Mouse (Mus musculus) CD4-positive, CD25-positive, alpha-beta regulatory T cell, adult 2 months (primary cell): ENCODE results near the gene Tln2.

Source experiments
- DNase-seq: peaks from one replicate; pipeline ENCODE4 v3.0.0-alpha.2; 2012; ENCODE audit warnings: low read depth, low spot score

Gene Tln2

DNA sequence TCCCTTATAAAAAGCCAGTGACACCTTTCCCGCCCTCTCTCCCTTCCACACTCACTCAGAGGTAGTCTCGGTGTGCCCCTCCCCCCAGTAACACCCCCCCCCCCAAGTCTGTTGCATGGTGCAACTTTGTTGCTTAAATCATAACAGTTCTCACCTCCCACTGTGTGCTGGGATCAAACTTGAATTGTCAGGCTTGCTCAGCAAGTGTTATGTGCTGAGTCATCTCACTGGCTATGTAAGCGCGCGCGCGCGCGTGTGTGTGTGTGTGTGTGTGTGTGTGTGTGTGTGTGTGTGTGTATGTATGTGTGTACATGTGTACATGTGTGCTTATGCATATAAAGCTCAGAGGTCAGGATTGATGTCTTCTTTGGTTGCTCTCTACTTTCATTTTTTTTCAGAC is 350.1 kb downstream of the Tln2 start:
- DNase-seq = no peak

DNA sequence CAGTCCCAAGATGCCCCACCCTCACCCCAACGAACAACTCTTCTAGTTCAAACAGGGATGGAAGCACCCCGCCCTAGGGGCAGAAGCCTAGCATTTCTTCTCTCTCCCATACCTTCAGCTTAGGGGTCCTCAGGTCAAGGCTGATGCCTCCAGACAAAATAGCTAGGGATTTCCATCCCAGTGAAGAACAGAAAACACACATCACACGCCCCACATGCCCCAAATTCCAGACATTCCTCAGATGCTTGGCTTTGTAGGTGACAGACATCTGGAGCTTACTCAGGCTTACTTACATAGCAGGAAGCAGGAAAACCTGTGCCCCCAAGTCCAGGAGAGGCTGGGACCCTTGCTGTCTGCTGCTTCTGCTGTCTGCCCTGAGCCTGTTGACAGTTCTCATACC is 351.1 kb downstream of the Tln2 start:
- DNase-seq = no peak

GRCm38 (mm10) chr9:67205175-67205574 is 354.3 kb downstream of the Tln2 start:
- DNase-seq = no peak

GRCm38 (mm10) chr9:67196609-67197008 is 362.9 kb downstream of the Tln2 start:
- DNase-seq = no peak

- DNase-seq = no peak
These were observed 364.2 kb downstream of the Tln2 start for GRCm38 (mm10) chr9:67195306-67195705.

GRCm38 (mm10) chr9:67191488-67192331 is 367.8 kb downstream of the Tln2 start:
- DNase-seq = no peak

- DNase-seq = no peak
These were observed 371.8 kb downstream of the Tln2 start for GRCm38 (mm10) chr9:67187686-67188085.

DNA sequence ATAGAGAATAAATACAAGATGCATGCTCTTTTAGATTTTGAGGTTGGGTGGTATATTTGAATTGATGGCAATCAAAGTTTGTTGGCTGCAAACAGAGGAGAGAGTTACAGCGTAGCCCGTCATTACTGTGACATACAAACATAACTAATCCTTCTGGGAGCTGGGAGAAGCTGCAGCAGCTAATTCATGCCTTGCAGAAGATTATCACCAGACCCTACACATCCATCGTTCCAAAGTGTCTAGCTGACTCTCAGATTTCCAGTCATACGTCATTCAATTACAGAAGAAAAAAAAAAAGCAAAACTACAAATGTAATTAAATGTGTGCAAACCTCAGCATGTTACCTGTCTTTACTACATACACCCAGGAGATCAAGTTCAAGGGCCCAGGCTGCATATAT is 372.3 kb downstream of the Tln2 start:
- DNase-seq = no peak

DNA sequence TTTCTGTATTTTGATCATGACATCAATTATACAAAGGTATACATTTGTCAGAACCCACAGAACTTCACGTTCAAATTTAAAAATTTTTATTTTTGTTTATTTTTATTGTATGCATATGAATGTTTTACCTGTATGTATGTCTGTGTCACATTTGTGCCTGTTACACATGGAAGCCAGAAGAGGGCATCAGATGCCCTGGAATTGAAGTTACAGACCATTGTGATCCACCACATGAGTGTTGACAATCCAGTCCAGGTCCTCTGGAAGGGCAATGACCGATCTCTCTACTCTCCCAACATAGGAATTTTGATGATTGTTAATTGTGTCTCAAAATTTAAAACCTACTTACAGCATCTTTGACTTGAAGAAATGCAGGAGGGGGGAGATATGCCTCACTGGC is 374.9 kb downstream of the Tln2 start:
- DNase-seq = no peak

GRCm38 (mm10) chr9:67183520-67183919 is 376.0 kb downstream of the Tln2 start:
- DNase-seq = no peak

DNA sequence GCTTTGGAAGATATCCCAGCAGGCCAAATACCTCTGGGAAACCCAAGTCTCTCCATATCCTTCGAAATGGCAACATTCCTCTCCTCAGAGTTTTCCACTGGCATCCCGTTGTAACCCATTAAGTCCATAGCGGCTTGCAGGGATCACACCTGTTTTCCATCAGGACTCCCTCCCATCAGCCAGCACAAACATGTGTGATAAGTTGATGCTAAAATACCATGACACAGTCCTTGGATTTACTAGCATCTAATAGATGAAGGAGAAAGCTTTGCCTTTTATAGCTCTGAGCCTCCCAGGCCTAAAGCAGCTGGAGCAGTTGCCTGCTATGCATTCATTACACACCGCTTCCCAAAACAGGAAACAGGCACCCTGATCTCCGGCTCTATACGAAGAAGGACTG is 377.5 kb downstream of the Tln2 start:
- no peak for DNase-seq

DNA sequence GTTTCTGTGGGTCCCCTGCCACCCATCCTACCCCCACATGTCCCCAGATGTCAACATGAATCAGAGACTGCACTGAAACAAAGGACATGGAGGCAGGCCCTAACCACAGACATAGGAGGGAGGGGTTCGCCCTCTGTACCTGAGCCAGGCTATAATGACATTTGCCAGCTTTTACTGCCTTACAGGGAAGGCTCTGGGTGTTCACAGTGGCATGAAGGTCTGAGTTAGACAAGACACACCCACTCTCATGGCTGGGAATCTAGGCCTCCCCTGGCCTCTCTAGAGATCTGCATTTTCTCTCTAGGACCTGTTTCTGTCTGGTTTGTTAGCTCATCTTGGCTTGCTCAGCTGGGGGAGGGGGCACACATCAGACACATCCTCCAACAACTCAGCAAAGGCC is 380.8 kb downstream of the Tln2 start:
- no peak for DNase-seq

- no peak for DNase-seq
These were observed 381.3 kb downstream of the Tln2 start for GRCm38 (mm10) chr9:67178203-67178602.

- DNase-seq = no peak
These were observed 383.4 kb downstream of the Tln2 start for GRCm38 (mm10) chr9:67176073-67176472.

GRCm38 (mm10) chr9:67173816-67174215 is 385.7 kb downstream of the Tln2 start:
- no peak for DNase-seq

DNA sequence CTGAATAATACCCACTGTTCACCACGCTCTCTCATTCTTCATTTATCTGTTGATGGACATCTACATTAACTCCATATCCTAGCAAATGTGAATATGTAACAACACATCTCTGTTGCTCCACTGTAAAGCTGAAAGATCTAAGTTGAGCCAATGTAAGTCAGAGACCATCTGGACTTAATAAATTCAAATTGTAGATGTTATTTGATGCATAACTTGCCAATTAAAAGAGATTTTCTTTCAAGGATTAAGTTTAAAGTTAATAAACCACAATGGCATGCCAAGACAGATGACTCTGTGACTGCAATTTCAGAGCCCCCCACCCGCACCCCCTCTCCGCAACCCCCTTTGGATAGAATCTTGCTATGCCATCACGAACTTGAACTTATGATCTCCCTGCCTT is 386.3 kb downstream of the Tln2 start:
- DNase-seq = no peak

- DNase-seq = no peak
These were observed 388.1 kb downstream of the Tln2 start for GRCm38 (mm10) chr9:67171409-67171808.

DNA sequence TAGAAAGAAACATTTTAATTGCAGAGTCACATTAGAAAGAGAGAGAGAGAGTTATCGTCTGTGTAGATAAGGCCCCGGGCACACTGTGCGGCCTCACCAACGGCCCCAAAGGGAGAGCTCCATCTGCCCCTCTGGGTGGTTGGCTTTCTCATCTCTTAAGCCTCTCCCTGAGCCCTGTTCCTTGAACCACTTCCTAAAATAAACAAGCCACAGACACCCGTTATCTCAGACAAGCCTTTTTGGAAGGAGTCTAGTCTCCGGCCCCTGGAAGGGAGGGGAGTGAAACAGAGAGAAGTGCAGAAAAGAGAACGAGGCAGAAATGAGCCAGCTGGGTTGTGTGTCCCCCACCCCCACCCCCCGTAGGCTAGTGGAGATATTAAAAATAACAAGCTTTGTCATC is 388.7 kb downstream of the Tln2 start:
- no peak for DNase-seq

GRCm38 (mm10) chr9:67170047-67170446 is 389.5 kb downstream of the Tln2 start:
- DNase-seq = no peak
